Mouse (Mus musculus) neural tube, embryonic 12.5 days (tissue): Measurements from ENCODE around the gene Ccdc169. TPM values are rescaled to one million over a fixed set of nuclear protein-coding genes. Genes with fewer than 3 reads are reported as not detected.

Experiments
- ATAC-seq: fragments of 200-750 bp; cut with Nextera tagmentation; 2 replicates; pipeline ENCODE4 v1.8.0; 2017; ENCODE audit warnings: low read depth, mild to moderate bottlenecking, moderate TSS enrichment, moderate library complexity; ENCODE audit not compliant: low FRiP score
- H3K27ac ChIP-seq: fragments of 300-500 bp; sonication (generic); 2 replicates; pipeline ENCODE4 v1.5.1; 2016
- H3K27me3 ChIP-seq: fragments of 300-500 bp; sonication (generic); replicated peaks from 2 replicates; pipeline ENCODE4 v1.6.1; 2016; ENCODE audit warnings: mild to moderate bottlenecking
- H3K36me3 ChIP-seq: fragments of 300-500 bp; sonication (generic); 2 replicates; pipeline ENCODE4 v1.6.1; 2016; ENCODE audit warnings: mild to moderate bottlenecking
- H3K4me1 ChIP-seq: fragments of 300-500 bp; sonication (generic); 2 replicates; pipeline ENCODE4 v1.6.1; 2016
- H3K4me2 ChIP-seq: fragments of 300-500 bp; sonication (generic); replicated peaks from 2 replicates; pipeline ENCODE4 v1.6.1; 2016; ENCODE audit warnings: mild to moderate bottlenecking
- H3K4me3 ChIP-seq: fragments of 300-500 bp; sonication (generic); 2 replicates; pipeline ENCODE4 v1.5.1; 2016
- H3K9ac ChIP-seq: fragments of 300-500 bp; sonication (generic); 2 replicates; pipeline ENCODE4 v1.6.1; 2016; ENCODE audit warnings: mild to moderate bottlenecking
- H3K9me3 ChIP-seq: fragments of 300-500 bp; sonication (generic); 2 replicates; pipeline ENCODE4 v1.6.1; 2016; ENCODE audit warnings: mild to moderate bottlenecking
- WGBS: fragments of 180-500 bp; shearing (Covaris S2); methylation state at CpG from one replicate; pipeline ENCODE4 v1.1.7; 2016; 5-methylcytosine and 5-hydroxymethylcytosine counted together
- polyA plus RNA-seq: library from polyadenylated mRNA; unstranded; fragments of >200 nt; fragmentation: Nextera tagmentation; extraction: Ambion mirVana; gene quantifications from 2 replicates; pipeline ENCODE4 v1.2.1, GENCODE M21; 2016

Gene Ccdc169
- polyA plus RNA-seq, 1 experiment from 2014 or later, result not detected

- Histone ChIP-seq H3K4me2 (no peak overlapping the region), H3K9ac (no peak overlapping the region), H3K4me1 (no peaks in the 10 kb centered on the region), H3K27me3 (no peaks in the 10 kb centered on the region), H3K4me3 (no peak overlapping the region), H3K9me3 (no peaks in the 10 kb centered on the region), H3K27ac (no peak overlapping the region), H3K36me3 (no peaks in the 10 kb centered on the region)
- ATAC-seq, result no peak
- 90% methylated on average over 14 of the region's 14 CpGs for WGBS
Observed at GRCm38 (mm10) chr3:55105372-55106023, 31.6 kb upstream of the Ccdc169 start.

DNA sequence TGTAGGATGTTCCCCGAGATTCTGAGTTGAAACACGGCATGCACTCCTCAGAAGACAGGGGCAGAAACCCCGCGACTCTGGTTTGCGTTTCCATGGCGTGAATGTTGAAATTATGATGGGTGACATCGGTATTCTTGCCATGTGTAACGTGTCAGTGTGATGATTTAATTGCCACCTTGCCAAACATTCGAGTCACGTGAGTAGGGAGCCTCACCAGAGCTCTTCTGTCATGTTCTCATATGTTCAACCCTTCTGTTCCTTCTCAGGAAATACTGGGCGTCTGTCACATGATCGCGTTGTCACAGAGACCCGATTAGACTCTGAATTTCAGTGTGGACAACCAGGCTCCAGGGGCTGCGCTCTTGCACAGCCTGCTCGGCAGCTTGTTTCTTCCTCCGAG lies 31.1 kb upstream of the Ccdc169 start:
- WGBS, result 93% methylated on average over 17 of the region's 17 CpGs

GRCm38 (mm10) chr3:55109097-55109496 lies 28.0 kb upstream of the Ccdc169 start:
- H3K4me2 ChIP-seq, result no peak overlapping the region
- H3K4me3 ChIP-seq, result no peak overlapping the region
- H3K4me1 ChIP-seq, result peaks cover 8% of the 10 kb centered on the region; the same call in 1 of the 2 replicates
- H3K27ac ChIP-seq, result no peak overlapping the region
- ATAC-seq, result no peak
- no peak overlapping the region for H3K9ac ChIP-seq
- WGBS, result 83% methylated on average over 4 of the region's 4 CpGs
- H3K36me3 ChIP-seq, result no peaks in the 10 kb centered on the region
- no peaks in the 10 kb centered on the region for H3K27me3 ChIP-seq
- H3K9me3 ChIP-seq, result no peaks in the 10 kb centered on the region

More for the DNA sequence above, 31.1 kb upstream of the Ccdc169 start:
- Histone ChIP-seq H3K9me3 (no peaks in the 10 kb centered on the region), H3K9ac (no peak overlapping the region), H3K27ac (no peak overlapping the region), H3K4me3 (no peak overlapping the region), H3K4me1 (no peaks in the 10 kb centered on the region), H3K4me2 (no peak overlapping the region), H3K27me3 (no peaks in the 10 kb centered on the region), H3K36me3 (no peaks in the 10 kb centered on the region)
- no peak for ATAC-seq

- Histone ChIP-seq H3K4me2 (peak within 1 kb of the TSS; percentile 78), H3K27me3 (no peaks in the 10 kb centered on the region), H3K9ac (peak within 1 kb of the TSS; percentile 92), H3K4me1 (peaks cover 8% of the 10 kb centered on the region; the same call in 1 of the 2 replicates), H3K36me3 (peaks cover 5% of the 10 kb centered on the region), H3K4me3 (peak within 1 kb of the TSS; percentile 84), H3K27ac (peak within 1 kb of the TSS; percentile 75), H3K9me3 (no peaks in the 10 kb centered on the region)
- ATAC-seq, result peak; percentile 95
- 1% methylated on average over 58 of the region's 58 CpGs for WGBS
Observed at GRCm38 (mm10) chr3:55111935-55112709, 25.0 kb upstream of the Ccdc169 start, which contains the start of gene Spg20. Gene Spg20 (plus strand): TSS chr3:55112108.

DNA sequence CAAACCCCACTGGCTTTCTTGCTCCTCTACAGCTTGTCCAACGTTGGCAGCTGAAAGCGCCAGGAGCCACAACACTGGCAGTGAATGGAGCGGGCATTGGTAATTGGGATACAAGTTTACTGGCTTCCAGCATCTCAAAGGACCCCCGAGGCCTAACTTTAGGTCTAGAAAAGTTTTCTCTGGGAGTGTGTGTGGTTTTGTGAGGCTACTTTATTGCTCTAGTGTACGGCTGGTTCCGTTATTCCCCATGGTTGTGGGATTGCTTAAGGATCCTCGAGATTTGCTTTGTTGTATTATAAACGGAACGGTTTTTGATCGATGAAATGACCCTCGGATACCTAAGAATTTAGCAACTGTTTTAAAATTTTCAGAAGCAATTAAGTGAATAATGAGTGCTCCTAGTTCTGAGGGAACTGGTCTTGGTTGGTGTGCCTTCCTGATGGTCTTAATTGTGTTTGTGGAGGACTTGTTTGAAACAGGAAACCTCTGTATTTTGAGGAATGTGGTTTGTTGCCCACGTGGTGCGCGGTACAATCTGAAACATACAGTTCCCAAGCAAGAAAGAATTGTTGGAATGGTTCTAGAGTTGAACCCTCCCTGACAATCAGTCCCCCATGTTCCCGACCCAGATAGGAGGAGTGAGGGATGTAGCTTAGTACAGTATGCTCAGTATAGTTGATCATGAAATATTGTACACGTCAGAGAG lies 24.3 kb upstream of the Ccdc169 start:
- no peak overlapping the region for H3K27ac ChIP-seq

DNA sequence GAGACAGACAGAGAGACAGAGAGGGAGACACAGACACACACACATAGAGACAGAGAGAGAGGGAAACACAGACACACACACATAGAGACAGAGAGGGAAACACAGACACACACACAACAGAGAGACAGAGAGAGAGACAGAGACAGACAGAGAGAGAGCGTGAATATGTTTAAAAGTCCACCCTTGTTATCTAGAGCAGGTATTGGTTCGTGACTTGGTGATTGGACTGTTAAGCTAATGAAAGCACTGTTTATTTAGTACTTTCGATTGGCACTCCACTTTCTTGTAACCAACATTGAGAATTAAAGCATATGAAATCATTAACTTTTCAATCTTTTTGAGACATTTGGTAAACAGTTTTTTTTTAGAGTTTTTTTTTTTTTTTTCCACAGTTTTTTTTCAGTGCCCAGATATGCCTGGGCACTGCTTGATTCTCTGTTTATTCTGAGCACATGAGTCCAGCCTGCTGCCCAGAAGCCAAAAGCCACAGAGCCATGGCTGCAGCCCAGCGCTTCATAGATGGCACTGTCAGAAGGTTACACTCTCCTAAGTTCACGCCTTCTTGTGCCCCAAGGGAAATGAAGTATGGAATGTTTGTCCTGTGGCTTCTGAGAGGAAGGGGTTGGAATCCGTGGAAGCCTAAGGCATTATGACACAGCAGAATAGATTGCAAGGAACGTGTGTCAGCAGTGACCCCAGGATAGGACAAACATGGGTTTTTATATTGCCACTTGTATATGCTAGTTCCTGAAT lies 22.6 kb upstream of the Ccdc169 start:
- 74% methylated on average over 7 of the region's 7 CpGs for WGBS
- Histone ChIP-seq H3K9ac (no peak overlapping the region), H3K36me3 (peaks cover 29% of the 10 kb centered on the region), H3K4me3 (no peak overlapping the region), H3K9me3 (no peaks in the 10 kb centered on the region), H3K4me2 (no peak overlapping the region), H3K4me1 (peaks cover 8% of the 10 kb centered on the region; the same call in 1 of the 2 replicates), H3K27ac (no peak overlapping the region), H3K27me3 (no peaks in the 10 kb centered on the region)
- ATAC-seq, result no peak

More for the DNA sequence above, 24.3 kb upstream of the Ccdc169 start:
- H3K9ac ChIP-seq, result peak overlapping the region; percentile 92
- H3K4me1 ChIP-seq, result peaks cover 8% of the 10 kb centered on the region; the same call in 1 of the 2 replicates
- peaks cover 13% of the 10 kb centered on the region for H3K36me3 ChIP-seq
- H3K27me3 ChIP-seq, result no peaks in the 10 kb centered on the region
- peak overlapping the region; percentile 84 for H3K4me3 ChIP-seq
- H3K4me2 ChIP-seq, result peak overlapping the region; percentile 78
- 46% methylated on average over 16 of the region's 16 CpGs for WGBS
- no peaks in the 10 kb centered on the region for H3K9me3 ChIP-seq
- no peak for ATAC-seq

DNA sequence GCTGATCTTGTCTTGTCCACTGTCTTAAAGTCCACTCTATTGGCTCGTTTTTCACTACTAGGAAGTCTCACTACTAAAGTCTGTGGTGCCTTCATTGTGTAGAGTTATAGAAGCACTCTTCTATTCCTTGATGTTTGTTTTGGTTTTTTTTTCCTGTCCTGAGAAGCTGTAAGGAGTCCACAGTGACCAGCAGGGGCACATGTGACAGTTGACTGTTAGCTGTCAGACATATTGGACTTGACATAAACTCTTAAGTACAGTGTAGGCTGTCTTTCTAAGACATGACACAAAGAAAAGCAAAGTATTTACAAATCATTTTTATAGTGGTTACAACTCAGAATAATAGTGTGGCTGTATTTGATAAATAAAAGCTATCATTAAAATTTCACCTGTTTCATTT lies 22.1 kb upstream of the Ccdc169 start:
- 57% methylated on average over 1 of the region's 1 CpGs for WGBS
- no peaks in the 10 kb centered on the region for H3K9me3 ChIP-seq
- H3K27ac ChIP-seq, result no peak overlapping the region
- no peak for ATAC-seq
- no peak overlapping the region for H3K4me3 ChIP-seq
- peaks cover 8% of the 10 kb centered on the region; the same call in 1 of the 2 replicates for H3K4me1 ChIP-seq
- H3K27me3 ChIP-seq, result no peaks in the 10 kb centered on the region
- no peak overlapping the region for H3K9ac ChIP-seq
- H3K36me3 ChIP-seq, result peaks cover 31% of the 10 kb centered on the region
- H3K4me2 ChIP-seq, result no peak overlapping the region

DNA sequence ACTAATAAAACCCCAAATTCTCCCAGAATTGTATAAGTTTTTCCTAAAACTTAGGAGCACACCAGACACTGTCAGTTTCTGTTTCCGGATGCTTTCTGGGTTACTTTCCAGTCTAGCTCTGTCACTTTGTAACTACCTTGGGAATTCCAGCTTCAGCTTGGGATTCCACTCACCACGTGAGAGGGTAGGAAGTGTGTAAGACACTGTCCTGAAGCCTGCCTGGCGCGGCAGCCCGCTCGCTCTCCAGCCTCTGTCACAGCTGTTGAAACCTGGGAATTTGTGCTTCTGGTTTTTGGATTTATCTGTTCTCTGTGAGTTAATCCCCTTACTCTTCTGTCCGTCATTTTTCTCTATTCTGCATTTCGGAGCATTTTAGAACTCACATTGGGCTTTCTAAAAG lies 21.1 kb upstream of the Ccdc169 start:
- Histone ChIP-seq H3K9me3 (no peaks in the 10 kb centered on the region), H3K9ac (no peak overlapping the region), H3K4me1 (peaks cover 8% of the 10 kb centered on the region; the same call in 1 of the 2 replicates), H3K27ac (no peak overlapping the region), H3K36me3 (peaks cover 38% of the 10 kb centered on the region), H3K27me3 (no peaks in the 10 kb centered on the region), H3K4me2 (no peak overlapping the region), H3K4me3 (no peak overlapping the region)
- ATAC-seq, result no peak
- 90% methylated on average over 8 of the region's 8 CpGs for WGBS

GRCm38 (mm10) chr3:55119275-55119898 lies 17.8 kb upstream of the Ccdc169 start:
- Histone ChIP-seq H3K4me2 (no peak overlapping the region), H3K27me3 (no peaks in the 10 kb centered on the region), H3K36me3 (peaks cover 68% of the 10 kb centered on the region), H3K27ac (no peak overlapping the region), H3K9me3 (no peaks in the 10 kb centered on the region), H3K4me3 (no peak overlapping the region), H3K9ac (no peak overlapping the region), H3K4me1 (no peaks in the 10 kb centered on the region)
- ATAC-seq, result no peak
- WGBS, result 92% methylated on average over 6 of the region's 6 CpGs

DNA sequence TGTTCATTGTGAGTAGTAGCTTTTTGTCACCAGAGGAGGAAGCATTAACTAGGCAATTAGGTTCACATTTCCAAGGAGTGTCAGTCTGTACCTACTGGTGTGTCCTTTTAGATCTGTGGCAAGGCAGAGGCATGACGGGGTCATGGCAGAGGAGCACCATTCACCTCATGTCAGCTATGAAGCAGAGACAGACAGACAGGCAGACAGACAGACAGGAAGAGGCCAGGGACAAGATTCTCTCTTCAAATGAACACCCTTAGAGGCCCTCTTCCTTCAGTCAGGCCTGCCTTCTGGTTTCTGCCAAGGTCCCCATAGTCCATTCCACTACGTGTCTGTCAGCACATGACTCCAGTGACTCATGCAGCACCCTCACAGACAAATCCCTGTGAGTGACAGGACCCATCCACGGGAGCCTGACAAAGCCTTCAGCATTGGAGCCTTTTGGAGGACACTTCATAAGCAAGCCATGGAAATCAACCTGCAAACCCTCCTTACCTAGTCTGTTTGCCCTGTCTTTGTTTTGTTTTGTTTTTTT lies 14.7 kb upstream of the Ccdc169 start:
- WGBS, result 95% methylated on average over 3 of the region's 3 CpGs
- ATAC-seq, result no peak
- H3K9ac ChIP-seq, result no peak overlapping the region
- no peak overlapping the region for H3K4me2 ChIP-seq
- H3K4me3 ChIP-seq, result no peak overlapping the region
- H3K4me1 ChIP-seq, result no peaks in the 10 kb centered on the region
- H3K27me3 ChIP-seq, result no peaks in the 10 kb centered on the region
- H3K27ac ChIP-seq, result no peak overlapping the region
- H3K9me3 ChIP-seq, result no peaks in the 10 kb centered on the region
- H3K36me3 ChIP-seq, result peaks cover 85% of the 10 kb centered on the region

GRCm38 (mm10) chr3:55123064-55123463 lies 14.1 kb upstream of the Ccdc169 start:
- H3K9me3 ChIP-seq, result no peaks in the 10 kb centered on the region
- no peak overlapping the region for H3K9ac ChIP-seq
- no peak overlapping the region for H3K4me2 ChIP-seq
- H3K27me3 ChIP-seq, result no peaks in the 10 kb centered on the region
- H3K4me3 ChIP-seq, result no peak overlapping the region
- no peaks in the 10 kb centered on the region for H3K4me1 ChIP-seq
- peaks cover 85% of the 10 kb centered on the region for H3K36me3 ChIP-seq
- no peak for ATAC-seq
- no peak overlapping the region for H3K27ac ChIP-seq
- 98% methylated on average over 4 of the region's 4 CpGs for WGBS
